Mouse (Mus musculus) embryonic facial prominence, embryonic 10.5 days (tissue): ENCODE measurements around the gene Pou3f4. TPM values are rescaled to one million over a fixed set of nuclear protein-coding genes. Genes with fewer than 3 reads are reported as not detected.
"Not testable (repeated sequence)": the region's sequence is repeated elsewhere in the genome, so short reads cannot be mapped to it uniquely, and the experiment has no call there.

Source experiments
- DNase-seq: peaks from one replicate; pipeline ENCODE4 v3.0.0-alpha.2; 2017; ENCODE audit warnings: low spot score
- H3K27ac ChIP-seq: fragments of 300-500 bp; sonication (generic); replicated peaks from 2 replicates; pipeline ENCODE4 v1.5.1; 2016; ENCODE audit warnings: mild to moderate bottlenecking
- H3K27me3 ChIP-seq: fragments of 300-500 bp; sonication (generic); replicated peaks from 2 replicates; pipeline ENCODE4 v1.6.1; 2016; ENCODE audit warnings: low read depth, mild to moderate bottlenecking; ENCODE audit not compliant: poor library complexity, severe bottlenecking
- H3K36me3 ChIP-seq: fragments of 300-500 bp; sonication (generic); replicated peaks from 2 replicates; pipeline ENCODE4 v1.6.1; 2016; ENCODE audit warnings: mild to moderate bottlenecking, moderate library complexity
- H3K4me1 ChIP-seq: fragments of 300-500 bp; sonication (generic); 2 replicates; pipeline ENCODE4 v1.6.1; 2016
- H3K4me3 ChIP-seq: fragments of 300-500 bp; sonication (generic); 2 replicates; pipeline ENCODE4 v1.5.1; 2016; ENCODE audit warnings: mild to moderate bottlenecking, moderate library complexity
- H3K9me3 ChIP-seq: fragments of 300-500 bp; sonication (generic); 2 replicates; pipeline ENCODE4 v1.6.1; 2016; ENCODE audit warnings: mild to moderate bottlenecking
- WGBS: fragments of 180-500 bp; shearing (Covaris S2); methylation state at CpG from one replicate; pipeline ENCODE4 v1.1.7; 2016; 5-methylcytosine and 5-hydroxymethylcytosine counted together
- polyA plus RNA-seq: library from polyadenylated mRNA; unstranded; fragments of >200 nt; fragmentation: Nextera tagmentation; extraction: Ambion mirVana; gene quantifications from 2 replicates; pipeline ENCODE4 v1.2.1, GENCODE M21; 2016

Gene Pou3f4
- polyA plus RNA-seq: 3.2 and 5.0 TPM in 2 replicates

DNA sequence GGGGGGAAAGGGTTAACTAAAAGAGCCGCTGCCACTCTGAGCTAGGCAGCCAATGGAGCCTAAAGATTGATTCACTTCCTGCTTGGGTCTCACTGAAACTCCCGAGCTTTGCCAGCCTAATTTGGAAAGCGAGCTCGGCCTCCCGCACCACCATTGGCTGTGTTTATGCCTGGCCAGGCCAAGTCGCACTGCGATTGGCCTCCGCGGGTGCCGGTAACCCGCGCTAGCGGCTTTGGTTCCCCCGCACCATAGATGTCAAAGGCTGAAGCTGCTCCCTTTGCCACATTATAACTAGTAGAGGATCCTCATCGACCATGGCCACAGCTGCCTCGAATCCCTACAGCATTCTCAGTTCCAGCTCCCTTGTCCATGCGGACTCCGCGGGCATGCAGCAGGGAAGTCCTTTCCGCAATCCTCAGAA is at the start of gene Pou3f4:
TSS of gene Pou3f4 (plus strand) at position 130 of the 421 bp plus-strand sequence.
- Histone ChIP-seq H3K27me3 (peaks cover 53% of the 10 kb centered on the region), H3K27ac (peak within 1 kb of the TSS; percentile 67)

DNA sequence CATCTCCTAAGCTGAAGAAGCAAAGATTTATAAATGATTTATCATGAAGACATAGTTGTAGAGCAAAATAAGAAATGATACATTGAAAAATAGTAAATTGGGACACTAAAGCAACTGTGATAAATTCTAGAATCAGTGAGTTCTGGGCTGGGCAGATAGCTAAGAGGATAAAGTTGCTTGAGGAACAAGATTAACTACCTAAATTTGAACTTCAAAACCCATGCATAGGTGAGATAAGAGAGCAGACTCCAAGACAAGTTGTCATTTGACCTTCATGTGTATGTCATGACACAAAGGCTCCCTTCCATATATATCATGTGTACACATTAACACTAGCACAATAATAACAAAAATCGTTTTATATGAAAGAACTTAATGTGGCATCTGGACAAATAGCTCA is 48.1 kb upstream of the Pou3f4 start:
- Histone ChIP-seq H3K4me3 (no peak overlapping the region), H3K27me3 (no peaks in the 10 kb centered on the region), H3K9me3 (no peaks in the 10 kb centered on the region), H3K27ac (no peak overlapping the region), H3K4me1 (no peaks in the 10 kb centered on the region), H3K36me3 (no peaks in the 10 kb centered on the region)
- 65% methylated on average over 1 of the region's 1 CpGs for WGBS
- no peak for DNase-seq

More for the DNA sequence above, at the start of gene Pou3f4:
- 17% methylated on average over 20 of the region's 20 CpGs for WGBS
- Histone ChIP-seq H3K4me3 (peak within 1 kb of the TSS; percentile 61), H3K36me3 (no peaks in the 10 kb centered on the region), H3K9me3 (no peaks in the 10 kb centered on the region), H3K4me1 (no peaks in the 10 kb centered on the region)
- DNase-seq: peak; percentile 82

DNA sequence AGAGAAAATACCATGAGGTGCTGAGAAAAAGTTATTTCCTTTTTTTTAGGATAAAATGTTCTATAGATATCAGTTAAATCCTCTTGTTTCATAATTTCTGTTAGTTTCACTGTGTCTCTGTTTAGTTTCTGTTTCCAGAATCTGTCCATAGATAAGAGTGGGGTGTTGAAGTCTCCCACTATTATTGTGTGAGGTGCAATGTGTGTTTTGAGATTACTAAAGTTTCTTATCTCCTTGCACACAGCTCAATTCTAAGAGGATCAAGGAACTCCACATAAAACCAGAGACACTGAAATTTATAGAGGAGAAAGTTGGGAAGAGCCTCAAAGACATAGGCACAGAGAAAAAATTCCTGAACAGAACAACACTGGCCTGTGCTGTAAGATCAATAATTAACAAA is 39.3 kb upstream of the Pou3f4 start:
- not testable (repeated sequence) for H3K4me3 ChIP-seq, H3K4me1 ChIP-seq, H3K27ac ChIP-seq, DNase-seq, H3K36me3 ChIP-seq, H3K9me3 ChIP-seq, H3K27me3 ChIP-seq

DNA sequence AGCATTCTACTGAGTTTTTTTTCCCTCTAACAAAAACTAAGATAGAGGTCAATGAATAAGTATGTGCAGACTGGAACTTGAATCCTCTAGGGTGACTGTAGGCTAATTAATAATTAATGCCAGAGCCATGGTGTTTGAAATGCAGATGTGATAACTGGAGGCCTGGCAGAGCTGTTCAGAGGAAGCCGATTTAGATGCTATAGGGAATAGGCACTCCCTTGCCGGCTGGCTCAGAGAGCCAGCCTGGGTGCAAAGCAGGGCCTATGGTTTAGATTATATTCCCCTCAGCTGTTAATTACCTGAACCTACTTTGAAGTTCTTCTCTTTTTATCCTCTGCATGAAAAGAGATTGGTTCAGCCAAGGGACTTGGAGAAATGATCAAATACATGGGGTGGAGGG is 11.6 kb upstream of the Pou3f4 start:
- DNase-seq: no peak
- no peaks in the 10 kb centered on the region for H3K4me1 ChIP-seq
- no peaks in the 10 kb centered on the region for H3K9me3 ChIP-seq
- 46% methylated on average over 2 of the region's 2 CpGs for WGBS
- H3K27ac ChIP-seq: no peak overlapping the region
- no peak overlapping the region for H3K4me3 ChIP-seq
- H3K36me3 ChIP-seq: no peaks in the 10 kb centered on the region
- no peaks in the 10 kb centered on the region for H3K27me3 ChIP-seq

DNA sequence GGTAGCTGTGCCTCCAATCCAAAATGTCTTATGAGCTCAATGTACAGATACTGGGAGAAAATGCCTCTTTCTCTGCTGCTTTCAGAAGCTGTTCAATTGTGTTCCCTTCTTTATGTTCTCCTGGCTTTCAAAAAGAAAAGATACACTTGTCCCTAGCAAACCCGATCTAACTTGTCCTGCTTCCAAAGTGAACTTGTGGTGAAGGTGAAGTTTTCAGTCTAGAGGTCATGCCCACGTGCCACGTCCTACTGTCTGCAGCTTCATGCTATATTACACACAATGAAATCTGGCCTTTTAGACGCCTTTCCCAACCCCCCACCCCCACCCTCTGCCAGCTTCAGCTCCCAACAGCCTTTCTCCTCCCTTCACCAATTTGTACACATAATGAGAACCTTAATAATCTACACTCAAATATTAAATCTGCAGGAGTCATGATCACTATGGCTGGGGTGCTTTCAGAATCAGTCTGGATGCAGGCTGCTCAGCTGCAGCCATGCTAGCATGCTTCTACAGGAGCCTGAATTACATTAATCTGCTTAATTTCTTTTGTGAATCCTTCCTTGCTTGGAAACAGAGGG is 4.0 kb upstream of the Pou3f4 start:
- Histone ChIP-seq H3K4me1 (no peaks in the 10 kb centered on the region), H3K27me3 (peaks cover 26% of the 10 kb centered on the region), H3K27ac (no peak overlapping the region), H3K4me3 (no peak overlapping the region), H3K36me3 (no peaks in the 10 kb centered on the region), H3K9me3 (no peaks in the 10 kb centered on the region)
- 39% methylated on average over 4 of the region's 4 CpGs for WGBS
- DNase-seq: no peak

DNA sequence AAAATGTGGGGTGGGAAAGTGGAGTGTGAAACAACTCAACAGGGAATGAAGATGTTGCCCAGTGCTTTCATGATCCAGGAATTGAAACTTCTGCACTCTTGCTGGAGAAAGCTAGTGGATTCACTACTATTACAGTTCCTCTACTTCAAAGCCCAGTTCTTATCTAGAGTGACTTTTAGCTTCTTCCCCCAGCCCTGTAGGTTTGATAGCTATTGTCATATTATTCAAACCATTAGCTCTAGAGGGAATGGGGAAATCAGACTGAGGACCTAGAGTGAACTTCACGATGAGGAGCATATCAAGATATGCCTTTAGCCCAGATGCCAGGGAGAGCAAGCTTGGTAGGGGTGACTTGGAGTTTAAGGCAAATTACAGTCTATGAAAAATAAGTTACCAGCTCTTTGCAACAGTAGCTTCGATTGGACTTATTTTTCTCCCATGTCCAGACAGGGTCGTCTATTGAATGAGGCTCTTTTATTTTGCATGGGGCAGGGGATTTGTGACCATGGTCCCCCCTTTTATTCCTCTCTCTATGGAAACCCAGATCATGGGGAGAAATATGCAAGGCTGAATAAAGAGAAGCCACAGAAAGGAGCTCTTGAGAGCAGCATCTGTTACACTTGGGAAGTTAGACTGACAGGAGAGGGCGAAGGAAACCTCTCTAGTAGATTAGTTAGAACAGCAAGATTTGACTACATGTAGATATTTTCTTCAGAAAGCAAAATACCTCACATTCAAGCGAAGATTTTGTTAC is 3.1 kb upstream of the Pou3f4 start:
- H3K4me3 ChIP-seq: no peak overlapping the region
- H3K27me3 ChIP-seq: peaks cover 34% of the 10 kb centered on the region
- no peak overlapping the region for H3K27ac ChIP-seq
- 51% methylated on average over 5 of the region's 5 CpGs for WGBS
- H3K36me3 ChIP-seq: no peaks in the 10 kb centered on the region
- H3K4me1 ChIP-seq: no peaks in the 10 kb centered on the region
- no peak for DNase-seq
- H3K9me3 ChIP-seq: no peaks in the 10 kb centered on the region

DNA sequence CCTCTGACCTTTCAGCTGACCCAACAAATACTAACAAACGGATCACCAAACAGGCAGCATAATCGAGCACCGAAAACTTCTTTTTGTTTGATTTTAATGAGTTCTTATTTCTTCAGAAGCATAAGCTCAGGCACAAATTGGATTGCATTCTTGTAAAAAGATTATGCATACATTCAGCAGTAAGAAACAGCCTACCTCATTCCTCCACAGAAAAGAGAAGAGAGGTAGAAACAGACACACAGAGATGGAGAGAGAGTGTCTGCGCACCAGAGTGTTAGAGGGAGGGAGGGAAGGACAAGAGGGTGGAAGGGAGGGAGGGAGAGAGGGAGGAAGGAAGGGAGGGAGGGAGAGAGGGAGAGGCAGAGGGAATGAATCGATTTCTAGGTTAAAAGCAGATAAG is 2.0 kb upstream of the Pou3f4 start:
- H3K27me3 ChIP-seq: peaks cover 45% of the 10 kb centered on the region
- H3K9me3 ChIP-seq: no peaks in the 10 kb centered on the region
- H3K4me1 ChIP-seq: no peaks in the 10 kb centered on the region
- no peak overlapping the region; the same call in 1 of the 2 replicates for H3K27ac ChIP-seq
- WGBS: 25% methylated on average over 5 of the region's 5 CpGs
- H3K4me3 ChIP-seq: no peak overlapping the region
- H3K36me3 ChIP-seq: no peaks in the 10 kb centered on the region
- DNase-seq: no peak

DNA sequence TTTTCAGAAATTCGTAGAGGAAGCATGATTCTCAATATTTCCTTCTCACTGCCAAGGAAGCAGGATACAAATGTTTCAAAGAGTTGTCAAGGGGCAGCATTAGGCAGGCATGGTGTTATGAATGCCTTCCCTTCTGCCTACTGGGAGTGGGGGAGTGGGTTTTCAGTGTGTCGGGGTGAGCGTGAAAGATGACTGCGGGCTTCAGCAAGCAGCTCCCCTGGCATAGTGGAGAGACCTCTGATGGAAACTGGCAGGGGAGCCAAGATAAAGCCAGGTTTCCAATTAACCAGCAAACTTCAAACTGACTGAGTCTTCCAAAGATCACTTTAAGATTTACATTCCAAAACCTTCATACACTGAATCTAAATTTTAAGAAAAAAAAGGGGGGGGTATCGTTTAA is 679 bp upstream of the Pou3f4 start:
- 16% methylated on average over 5 of the region's 5 CpGs for WGBS
- no peak for DNase-seq
- Histone ChIP-seq H3K4me1 (no peaks in the 10 kb centered on the region), H3K4me3 (peak overlapping the region; percentile 61), H3K9me3 (no peaks in the 10 kb centered on the region), H3K27ac (no peak overlapping the region), H3K27me3 (peaks cover 52% of the 10 kb centered on the region), H3K36me3 (no peaks in the 10 kb centered on the region)

DNA sequence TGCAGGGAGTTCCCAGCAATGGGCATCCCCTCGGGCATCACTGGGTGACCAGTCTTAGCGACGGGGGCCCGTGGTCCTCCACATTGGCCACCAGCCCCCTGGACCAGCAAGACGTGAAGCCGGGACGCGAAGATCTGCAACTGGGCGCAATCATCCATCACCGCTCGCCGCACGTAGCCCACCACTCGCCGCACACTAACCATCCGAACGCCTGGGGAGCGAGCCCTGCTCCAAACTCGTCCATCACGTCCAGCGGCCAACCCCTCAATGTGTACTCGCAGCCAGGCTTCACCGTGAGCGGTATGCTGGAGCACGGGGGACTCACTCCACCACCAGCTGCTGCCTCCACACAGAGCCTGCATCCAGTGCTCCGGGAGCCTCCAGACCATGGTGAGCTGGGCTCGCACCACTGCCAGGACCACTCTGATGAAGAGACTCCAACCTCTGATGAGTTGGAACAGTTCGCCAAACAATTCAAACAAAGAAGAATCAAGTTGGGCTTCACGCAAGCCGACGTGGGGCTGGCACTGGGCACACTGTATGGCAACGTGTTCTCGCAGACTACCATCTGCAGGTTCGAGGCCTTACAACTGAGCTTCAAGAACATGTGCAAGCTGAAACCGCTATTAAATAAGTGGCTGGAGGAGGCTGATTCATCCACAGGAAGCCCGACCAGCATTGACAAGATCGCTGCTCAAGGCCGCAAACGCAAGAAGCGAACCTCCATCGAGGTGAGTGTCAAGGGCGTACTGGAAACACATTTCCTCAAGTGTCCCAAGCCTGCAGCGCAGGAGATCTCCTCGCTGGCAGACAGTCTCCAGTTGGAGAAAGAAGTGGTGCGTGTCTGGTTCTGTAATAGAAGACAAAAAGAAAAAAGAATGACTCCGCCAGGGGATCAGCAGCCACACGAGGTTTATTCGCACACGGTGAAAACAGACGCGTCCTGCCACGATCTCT is 790 bp downstream of the Pou3f4 start:
- WGBS: 21% methylated on average over 52 of the region's 52 CpGs
- no peaks in the 10 kb centered on the region for H3K36me3 ChIP-seq
- peak overlapping the region; percentile 67 for H3K27ac ChIP-seq

DNA sequence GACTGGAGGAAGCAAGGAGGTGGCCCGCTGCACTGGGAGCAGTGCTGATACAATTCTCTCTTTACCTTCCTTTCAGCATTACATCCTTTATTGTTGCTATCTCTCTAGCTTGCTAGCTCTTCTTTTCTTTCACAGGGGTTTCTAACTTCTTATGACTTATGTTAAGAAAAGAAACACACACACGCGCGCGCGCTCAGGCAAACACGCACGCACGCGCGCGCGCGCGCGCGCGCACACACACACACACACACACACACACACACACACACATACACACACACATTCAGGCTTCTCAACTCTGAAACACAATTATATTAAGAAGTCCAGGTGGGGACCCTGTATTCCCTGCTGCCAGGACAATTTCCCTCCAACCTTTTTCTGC is 1.5 kb downstream of the Pou3f4 start:
- Histone ChIP-seq H3K27me3 (peaks cover 53% of the 10 kb centered on the region), H3K27ac (no peak overlapping the region), H3K4me3 (peak overlapping the region; percentile 61), H3K4me1 (no peaks in the 10 kb centered on the region), H3K36me3 (no peaks in the 10 kb centered on the region), H3K9me3 (no peaks in the 10 kb centered on the region)
- no peak for DNase-seq
- 54% methylated on average over 18 of the region's 18 CpGs for WGBS

More for the DNA sequence above, 790 bp downstream of the Pou3f4 start:
- peak overlapping the region; percentile 61 for H3K4me3 ChIP-seq
- H3K4me1 ChIP-seq: no peaks in the 10 kb centered on the region
- H3K27me3 ChIP-seq: peaks cover 53% of the 10 kb centered on the region
- no peaks in the 10 kb centered on the region for H3K9me3 ChIP-seq
- peak; percentile 32 for DNase-seq

DNA sequence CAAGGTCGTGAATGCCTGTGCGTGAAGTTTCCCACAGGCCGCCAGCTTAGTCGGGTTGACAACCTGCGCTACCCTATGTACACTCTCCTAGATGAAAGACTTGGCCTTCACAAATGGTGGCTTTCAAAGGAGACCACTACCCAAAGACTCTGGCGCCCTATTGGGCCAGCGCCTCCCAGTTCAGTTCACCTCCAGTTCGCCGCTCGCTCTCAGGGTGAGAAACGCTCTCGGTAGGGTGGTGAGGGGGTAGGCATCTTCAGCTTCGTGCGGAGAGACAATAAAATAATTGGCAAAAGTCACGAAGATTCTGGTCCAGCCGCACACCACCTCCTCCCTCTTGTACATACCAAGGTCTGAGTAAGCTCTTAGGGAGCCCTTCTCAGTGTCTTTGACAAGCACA is 2.5 kb downstream of the Pou3f4 start:
- no peaks in the 10 kb centered on the region for H3K36me3 ChIP-seq
- 18% methylated on average over 16 of the region's 16 CpGs for WGBS
- H3K4me1 ChIP-seq: no peaks in the 10 kb centered on the region
- no peaks in the 10 kb centered on the region for H3K9me3 ChIP-seq
- H3K27ac ChIP-seq: no peak overlapping the region; the same call in 1 of the 2 replicates
- peak overlapping the region; percentile 61 for H3K4me3 ChIP-seq
- peaks cover 47% of the 10 kb centered on the region for H3K27me3 ChIP-seq
- peak; percentile 37 for DNase-seq

DNA sequence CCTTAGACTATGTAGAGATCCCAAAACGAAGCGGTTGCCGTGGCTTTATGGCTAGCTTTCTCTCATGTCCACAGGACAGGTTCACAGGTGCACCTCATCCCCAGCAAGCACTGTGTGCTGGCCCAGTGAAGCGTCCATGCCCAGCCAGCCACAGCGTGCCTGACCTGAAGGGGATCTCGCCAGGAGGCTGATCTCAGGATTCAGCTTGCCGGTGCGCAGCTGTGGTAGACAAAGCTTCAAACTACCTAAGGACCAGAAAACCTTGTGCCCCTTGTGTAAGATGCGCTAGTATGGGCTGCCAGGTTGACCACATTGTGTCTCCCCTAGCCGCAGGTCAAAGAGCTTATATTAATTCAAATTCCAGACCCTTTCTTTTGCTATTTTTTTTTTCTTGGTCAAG is 3.1 kb downstream of the Pou3f4 start:
- peak; percentile 17 for DNase-seq
- Histone ChIP-seq H3K4me3 (peak overlapping the region; percentile 61), H3K27ac (no peak overlapping the region)

More for the DNA sequence above, 3.1 kb downstream of the Pou3f4 start:
- Histone ChIP-seq H3K9me3 (no peaks in the 10 kb centered on the region), H3K36me3 (no peaks in the 10 kb centered on the region), H3K4me1 (no peaks in the 10 kb centered on the region), H3K27me3 (peaks cover 47% of the 10 kb centered on the region)
- 18% methylated on average over 10 of the region's 10 CpGs for WGBS
